23 mouse cellular contexts compared by ENCODE assay signal in genomic region chr6:52235267-52235666, GRCm38 (mm10). TPM values are rescaled to one million over a fixed set of nuclear protein-coding genes. Genes with fewer than 3 reads are reported as not detected.
DNase-seq lines count a peak whose midpoint lies in the region; ATAC-seq lines count a peak whose summit lies in the region.
"Had no signal": no experiment of that assay in that cellular context is flagged by ENCODE, and none has a peak within 500 bp of the region (broad histone marks: within the 10 kb centered on the region; RNA-seq: fewer than 3 reads in every experiment).

No protein-coding gene starts in this region.

- peak; percentile 59 for DNase-seq in heart, adult 11 months
- DNase-seq in heart, adult 18-20 months: no peak
- no peak for DNase-seq in kidney, adult 9 months
- no peak for DNase-seq in limb, embryonic 10.5 days (ENCODE audit: low spot score)
- DNase-seq in thymus, postnatal 36 days: no peak
- DNase-seq: adrenal gland, adult 8-10 months; cerebellum, adult 11 months; cerebellum, postnatal 14 days; liver, embryonic 13.5 days; right cerebral cortex, postnatal 4 days had no signal

- no peaks in the 10 kb centered on the region for H3K9me3 ChIP-seq in kidney, embryonic 16.5 days (ENCODE audit: low read length)
- no peaks in the 10 kb centered on the region for H3K9me3 ChIP-seq in limb, embryonic 10.5 days (replicated peaks)
- no peaks in the 10 kb centered on the region for H3K9me3 ChIP-seq in neural tube, embryonic 13.5 days
- H3K9me3 ChIP-seq: forebrain, embryonic 13.5 days; hindbrain, embryonic 12.5 days; liver, embryonic 13.5 days; lung, embryonic 15.5 days; midbrain, embryonic 13.5 days had no signal

- H3K9ac ChIP-seq in kidney, embryonic 16.5 days (replicated peaks; ENCODE audit: low read length): peak overlapping the region; percentile 99
- peak overlapping the region; percentile 97 for H3K9ac ChIP-seq in neural tube, embryonic 13.5 days
- H3K9ac ChIP-seq: forebrain, embryonic 13.5 days; hindbrain, embryonic 12.5 days; liver, embryonic 13.5 days; lung, embryonic 15.5 days; midbrain, embryonic 13.5 days had no signal

- no peaks in the 10 kb centered on the region for H3K27me3 ChIP-seq in kidney, embryonic 16.5 days (ENCODE audit: insufficient read depth, low read length)
- peaks cover 56% of the 10 kb centered on the region for H3K27me3 ChIP-seq in limb, embryonic 10.5 days (ENCODE audit: low read depth, poor library complexity, severe bottlenecking)
- peaks cover 49% of the 10 kb centered on the region for H3K27me3 ChIP-seq in neural tube, embryonic 13.5 days
- H3K27me3 ChIP-seq: CH12.LX had no signal

- H3K4me1 ChIP-seq in kidney, embryonic 16.5 days (ENCODE audit: insufficient read depth, low read length): peaks cover 22% of the 10 kb centered on the region
- peaks cover 32% of the 10 kb centered on the region for H3K4me1 ChIP-seq in limb, embryonic 10.5 days
- H3K4me1 ChIP-seq in neural tube, embryonic 13.5 days (replicated peaks): peaks cover 19% of the 10 kb centered on the region
- H3K4me1 ChIP-seq: hindbrain, embryonic 12.5 days; liver, embryonic 13.5 days had no signal

- peak overlapping the region; percentile 86 for H3K27ac ChIP-seq in kidney, embryonic 16.5 days (ENCODE audit: low read length)
- H3K27ac ChIP-seq in limb, embryonic 10.5 days: peak overlapping the region; percentile 99
- H3K27ac ChIP-seq in neural tube, embryonic 13.5 days (replicated peaks): peak overlapping the region; percentile 96
- H3K27ac ChIP-seq: forebrain, embryonic 13.5 days; hindbrain, embryonic 12.5 days; liver, embryonic 13.5 days; lung, embryonic 15.5 days; macrophage; midbrain, embryonic 13.5 days had no signal

- 0 out of 2 replicates have a peak, but pooled peaks have one; percentile 8 for ATAC-seq in kidney, embryonic 16.5 days (ENCODE audit: low FRiP score, low TSS enrichment)
- ATAC-seq in neural tube, embryonic 13.5 days (ENCODE audit: low read depth): peak; percentile 16; the same call in 1 of the 2 replicates
- ATAC-seq in inflammation-experienced regulatory T-cells, adult 6 months: no peak
- ATAC-seq: forebrain, embryonic 13.5 days; midbrain, embryonic 13.5 days had no signal

- peak overlapping the region; percentile 83 for H3K4me3 ChIP-seq in kidney, embryonic 16.5 days (ENCODE audit: low read length)
- peak overlapping the region; percentile 90 for H3K4me3 ChIP-seq in limb, embryonic 10.5 days
- H3K4me3 ChIP-seq in neural tube, embryonic 13.5 days: peak overlapping the region; percentile 59
- H3K4me3 ChIP-seq: forebrain, embryonic 13.5 days; liver, embryonic 13.5 days; lung, embryonic 15.5 days; midbrain, embryonic 13.5 days had no signal

- H3K4me2 ChIP-seq in kidney, embryonic 16.5 days (replicated peaks; ENCODE audit: low read depth, low read length): peak overlapping the region; percentile 84
- peak overlapping the region; percentile 97 for H3K4me2 ChIP-seq in neural tube, embryonic 13.5 days
- H3K4me2 ChIP-seq: forebrain, embryonic 13.5 days; hindbrain, embryonic 12.5 days; liver, embryonic 13.5 days; lung, embryonic 15.5 days; midbrain, embryonic 13.5 days had no signal

- H3K36me3 ChIP-seq in kidney, embryonic 16.5 days (ENCODE audit: insufficient read depth, low read length): peaks cover 7% of the 10 kb centered on the region; the same call in 1 of the 2 replicates
- peaks cover 62% of the 10 kb centered on the region for H3K36me3 ChIP-seq in limb, embryonic 10.5 days
- H3K36me3 ChIP-seq in neural tube, embryonic 13.5 days: no peaks in the 10 kb centered on the region
- H3K36me3 ChIP-seq: hindbrain, embryonic 12.5 days; liver, embryonic 13.5 days; lung, embryonic 15.5 days; midbrain, embryonic 13.5 days had no signal

- 13% methylated on average over 9 of the region's 9 CpGs for WGBS in kidney, embryonic 16.5 days
- WGBS in limb, embryonic 10.5 days: 22% methylated on average over 9 of the region's 9 CpGs
- WGBS in neural tube, embryonic 13.5 days: 26% methylated on average over 9 of the region's 9 CpGs

RNA-seq across cellular contexts. Expression of gene Hoxa9, which starts 4.4 kb away (rescaled TPM):
- total RNA-seq in heart, adult 18-20 months (2021): not detected
- 56.6 and 56.8 TPM in 2 replicates for polyA plus RNA-seq in kidney, embryonic 16.5 days (2015; fragmentation: Nextera tagmentation; extraction: Ambion mirVana)
- 95.7 and 123 TPM in 2 replicates for polyA plus RNA-seq in limb, embryonic 10.5 days (2016; fragmentation: Nextera tagmentation; extraction: Ambion mirVana)
- 125 and 130 TPM in 2 replicates for polyA plus RNA-seq in neural tube, embryonic 13.5 days (2015; fragmentation: Nextera tagmentation; extraction: Ambion mirVana)
- polyA plus RNA-seq in inflammation-experienced regulatory T-cells, adult 6 months (2017; shearing (Covaris generic)): under 1 TPM in 2 of 3 experiments, not detected in 1; 0.13 to 0.32 TPM
- total RNA-seq: left cerebral cortex, adult 8-10 months had no signal
- polyA plus RNA-seq: brain, embryonic 14.5 days; forebrain, embryonic 13.5 days; midbrain, embryonic 13.5 days had no signal

RNA-seq across cellular contexts. Expression of gene Hoxa10, which starts 5.4 kb away (rescaled TPM):
- not detected for total RNA-seq in heart, adult 18-20 months (2021)
- polyA plus RNA-seq in kidney, embryonic 16.5 days (2015; fragmentation: Nextera tagmentation; extraction: Ambion mirVana): 147 and 154 TPM in 2 replicates
- polyA plus RNA-seq in limb, embryonic 10.5 days (2016; fragmentation: Nextera tagmentation; extraction: Ambion mirVana): 175 and 195 TPM in 2 replicates
- 77.8 and 86.6 TPM in 2 replicates for polyA plus RNA-seq in neural tube, embryonic 13.5 days (2015; fragmentation: Nextera tagmentation; extraction: Ambion mirVana)
- polyA plus RNA-seq in inflammation-experienced regulatory T-cells, adult 6 months (2017; shearing (Covaris generic)): not detected
- total RNA-seq: left cerebral cortex, adult 8-10 months had no signal
- polyA plus RNA-seq: heart, embryonic 16.5 days; hindbrain, embryonic 12.5 days; macrophage; midbrain, embryonic 13.5 days had no signal

RNA-seq across cellular contexts. Expression of gene Hoxa11, which starts 10.3 kb away (rescaled TPM):
- not detected for total RNA-seq in heart, adult 18-20 months (2021)
- polyA plus RNA-seq in kidney, embryonic 16.5 days (2015; fragmentation: Nextera tagmentation; extraction: Ambion mirVana): 27.9 and 31.8 TPM in 2 replicates
- 71.6 and 74.9 TPM in 2 replicates for polyA plus RNA-seq in limb, embryonic 10.5 days (2016; fragmentation: Nextera tagmentation; extraction: Ambion mirVana)
- polyA plus RNA-seq in neural tube, embryonic 13.5 days (2015; fragmentation: Nextera tagmentation; extraction: Ambion mirVana): 4.7 and 5.7 TPM in 2 replicates
- polyA plus RNA-seq in inflammation-experienced regulatory T-cells, adult 6 months (2017; shearing (Covaris generic)): not detected
- total RNA-seq: adrenal gland, adult 8-10 months; CH12.LX; granulocyte monocyte progenitor cell, adult 5-6 weeks; left cerebral cortex, adult 8-10 months had no signal
- polyA plus RNA-seq: brain, embryonic 14.5 days; heart, embryonic 16.5 days; hindbrain, embryonic 12.5 days; liver, embryonic 13.5 days; lung, embryonic 15.5 days; macrophage; midbrain, embryonic 13.5 days had no signal

RNA-seq across cellular contexts. Expression of gene Hoxa7, which starts 13.6 kb away (rescaled TPM):
- total RNA-seq in heart, adult 18-20 months (2021): under 1 TPM in 1 of 2 experiments, not detected in 1; 0.59 TPM
- 25.7 and 27.5 TPM in 2 replicates for polyA plus RNA-seq in kidney, embryonic 16.5 days (2015; fragmentation: Nextera tagmentation; extraction: Ambion mirVana)
- 24.7 and 24.8 TPM in 2 replicates for polyA plus RNA-seq in limb, embryonic 10.5 days (2016; fragmentation: Nextera tagmentation; extraction: Ambion mirVana)
- 117 and 125 TPM in 2 replicates for polyA plus RNA-seq in neural tube, embryonic 13.5 days (2015; fragmentation: Nextera tagmentation; extraction: Ambion mirVana)
- polyA plus RNA-seq in inflammation-experienced regulatory T-cells, adult 6 months (2017; shearing (Covaris generic)): not detected
- total RNA-seq: left cerebral cortex, adult 8-10 months had no signal
- polyA plus RNA-seq: forebrain, embryonic 13.5 days; midbrain, embryonic 13.5 days had no signal

RNA-seq across cellular contexts. Expression of gene Gm28308, which starts 22.1 kb away (rescaled TPM):
- not detected for total RNA-seq in heart, adult 18-20 months (2021)
- polyA plus RNA-seq in kidney, embryonic 16.5 days (2015; fragmentation: Nextera tagmentation; extraction: Ambion mirVana): not detected in 2 replicates
- polyA plus RNA-seq in limb, embryonic 10.5 days (2016; fragmentation: Nextera tagmentation; extraction: Ambion mirVana): 0.79 and 1.2 TPM in 2 replicates
- polyA plus RNA-seq in neural tube, embryonic 13.5 days (2015; fragmentation: Nextera tagmentation; extraction: Ambion mirVana): not detected in 2 replicates
- polyA plus RNA-seq in inflammation-experienced regulatory T-cells, adult 6 months (2017; shearing (Covaris generic)): not detected
- total RNA-seq: CH12.LX; granulocyte monocyte progenitor cell, adult 5-6 weeks; left cerebral cortex, adult 8-10 months had no signal
- polyA plus RNA-seq: brain, embryonic 14.5 days; forebrain, embryonic 13.5 days; heart, embryonic 16.5 days; hindbrain, embryonic 12.5 days; liver, embryonic 13.5 days; lung, embryonic 15.5 days; macrophage; midbrain, embryonic 13.5 days had no signal

Comparison
In these comparisons a context has a peak if more than half of its experiments do, and no peak if none do; other contexts are left out.
1. RNA of gene Hoxa9, which starts 4.4 kb away (polyA plus RNA-seq): 125 to 130 TPM in neural tube, embryonic 13.5 days, 95.7 to 123 TPM in limb, embryonic 10.5 days and 56.6 to 56.8 TPM in kidney, embryonic 16.5 days; 0.13 to 0.32 TPM in inflammation-experienced regulatory T-cells, adult 6 months; every median in the first group is over 10 times any median in the second.
2. RNA of gene Hoxa10, which starts 5.4 kb away (polyA plus RNA-seq): 175 to 195 TPM in limb, embryonic 10.5 days, 147 to 154 TPM in kidney, embryonic 16.5 days and 77.8 to 86.6 TPM in neural tube, embryonic 13.5 days; not detected in inflammation-experienced regulatory T-cells, adult 6 months; every median in the first group is over 10 times any median in the second.
3. Peak in every context shown above with its lines, with median percentiles within 50 percentile points of each other: H3K27ac ChIP-seq and H3K4me3 ChIP-seq.